Mouse (Mus musculus) C2C12 (cell line): ENCODE measurements around the gene Hebp2.

ENCODE experiments used
- CEBPB ChIP-seq: IDR thresholded peaks from one replicate; pipeline ENCODE4 v1.6.1; 2011; ENCODE audit warnings: low read depth, mild to moderate bottlenecking, control low read depth, moderate library complexity
- CTCF ChIP-seq: IDR thresholded peaks from one replicate; pipeline ENCODE4 v1.5.1; 2011; ENCODE audit not compliant: control insufficient read depth, insufficient read depth, insufficient read length
- USF1 ChIP-seq: IDR thresholded peaks from one replicate; pipeline ENCODE4 v1.6.1; 2011; ENCODE audit warnings: low read depth, mild to moderate bottlenecking, control low read depth, moderate library complexity

DNA sequence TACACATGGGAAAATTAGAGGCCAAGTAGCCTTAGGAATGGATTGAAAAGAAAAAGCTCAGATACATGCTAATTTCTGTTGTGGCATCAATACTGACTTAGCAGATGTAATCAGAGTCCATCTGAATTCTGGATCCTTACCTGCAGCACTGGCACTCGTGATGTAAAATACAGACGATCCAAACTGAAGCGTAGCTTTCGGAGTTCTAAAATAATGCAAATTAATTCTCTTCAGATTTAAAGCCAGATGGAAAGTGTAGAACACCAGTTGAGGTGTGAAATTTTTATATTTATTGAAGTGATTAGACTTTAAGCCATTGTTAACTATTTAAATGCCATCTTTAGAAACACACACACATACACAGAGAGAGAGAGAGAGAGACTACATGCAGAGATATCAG lies 15.7 kb downstream of the Hebp2 start:
- TF ChIP-seq USF1 = no peak
- no peak for TF ChIP-seq CTCF
- TF ChIP-seq CEBPB = no peak
